Mouse (Mus musculus) bone marrow, adult 2 months (tissue): ENCODE results near the gene Cdc42bpa.

ENCODE experiments used
- CTCF ChIP-seq: fragments of 200-500 bp; IDR thresholded peaks from 2 replicates; pipeline ENCODE4 v1.5.1; 2011; ENCODE audit warnings: low read length, control low read depth; ENCODE audit not compliant: control insufficient read depth, insufficient read depth
- POLR2A ChIP-seq: fragments of 200-500 bp; IDR thresholded peaks from 2 replicates; pipeline ENCODE4 v1.6.1; 2011; ENCODE audit warnings: low read depth, mild to moderate bottlenecking, control low read depth, low read length, borderline replicate concordance; ENCODE audit not compliant: control insufficient read depth

- TF ChIP-seq CTCF (no peak), POLR2A (no peak)
Observed at GRCm38 (mm10) chr1:180166533-180166932, 206.3 kb downstream of the Cdc42bpa start.
